Mouse (Mus musculus) ovary, postnatal 14 days (tissue): ENCODE data around the gene Pld1.

Experiments used
- DNase-seq: peaks from one replicate; pipeline ENCODE4 v3.0.0; 2022; ENCODE audit warnings: low spot score

Gene Pld1

DNA sequence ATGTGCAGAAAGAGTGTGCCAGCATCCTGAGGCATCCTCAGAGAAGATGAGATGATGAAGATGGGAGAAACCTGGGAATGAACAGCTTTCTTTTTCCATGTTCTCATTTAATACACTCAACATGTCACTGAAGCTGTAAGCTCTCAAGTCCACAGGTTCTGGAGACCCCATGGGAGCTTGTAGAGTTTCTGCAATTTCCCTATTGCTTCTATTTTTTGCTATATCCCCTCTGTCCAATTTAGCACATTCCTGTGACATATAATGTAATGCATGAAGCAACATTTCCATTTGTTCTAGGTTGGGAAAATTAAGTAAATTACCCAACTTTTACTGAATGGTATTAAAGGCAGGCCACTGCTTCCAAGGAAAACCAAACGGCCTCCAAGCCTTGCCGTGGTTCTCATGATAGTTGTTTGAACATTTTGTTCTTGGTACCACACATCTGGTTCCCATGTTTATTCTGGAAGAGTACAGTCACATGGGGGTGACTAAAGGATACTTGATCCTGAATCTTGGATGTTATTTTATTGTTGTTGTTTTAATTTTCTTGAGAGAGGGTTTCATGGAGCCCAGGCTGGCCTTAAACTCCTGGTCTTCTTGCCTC, 52.7 kb downstream of the Pld1 start:
- DNase-seq: no peak

DNA sequence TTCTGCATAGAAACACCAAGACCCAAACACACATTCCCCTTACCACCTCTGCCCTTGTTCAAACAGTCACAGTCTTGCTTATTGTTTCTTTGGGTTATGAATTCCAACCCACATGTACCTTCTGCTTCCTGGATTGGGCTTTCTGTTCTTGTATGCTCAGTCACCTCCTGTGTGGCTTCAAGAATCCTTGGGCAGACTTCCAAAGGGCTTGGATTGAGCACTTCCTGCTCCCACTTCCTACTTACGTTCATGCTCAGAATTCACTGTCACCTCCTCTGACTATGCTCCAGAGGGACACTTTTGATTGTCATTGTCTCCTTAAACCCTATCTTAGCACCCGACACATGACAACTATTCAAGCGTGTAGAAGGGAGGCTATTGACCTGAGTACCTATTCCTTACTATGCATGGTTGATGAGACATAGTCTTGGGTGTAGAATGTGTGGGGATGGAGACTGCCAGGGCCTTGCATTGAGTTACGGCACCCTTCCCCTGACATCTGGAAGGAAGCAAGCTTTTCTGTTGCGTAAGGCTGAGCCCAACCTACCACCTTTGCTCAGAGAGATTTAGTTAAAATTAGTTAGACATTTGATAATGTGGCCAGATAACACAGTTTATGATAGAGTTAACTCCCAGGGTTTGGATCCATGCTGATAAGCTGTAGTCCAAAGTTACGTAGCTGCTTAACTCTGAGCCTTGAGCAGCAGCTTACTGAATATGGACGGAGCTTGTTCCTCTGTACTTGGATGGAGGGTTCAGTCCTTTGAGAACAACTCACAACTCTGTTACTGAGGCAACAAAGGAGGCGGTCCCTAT, 55.9 kb downstream of the Pld1 start:
- DNase-seq: no peak

DNA sequence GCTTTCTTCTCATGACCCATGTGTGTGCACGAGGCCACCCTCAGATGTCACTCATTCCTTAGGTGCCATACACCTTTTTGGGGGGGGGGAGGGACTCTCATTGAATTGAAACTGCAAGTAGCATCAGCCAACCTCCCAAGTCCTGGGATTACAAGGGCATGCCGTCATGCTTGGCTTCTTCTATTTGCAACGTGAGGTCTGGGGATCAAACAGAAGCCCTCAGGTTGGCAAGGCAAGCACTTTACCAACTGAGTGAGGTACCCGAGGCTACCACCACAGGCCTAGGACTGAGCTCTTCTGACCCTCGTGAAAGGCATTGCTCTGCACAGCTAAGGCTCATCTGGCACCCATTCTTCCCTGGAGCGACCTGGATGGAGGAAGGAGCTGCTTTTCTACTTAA, 65.8 kb downstream of the Pld1 start:
- no peak for DNase-seq

DNA sequence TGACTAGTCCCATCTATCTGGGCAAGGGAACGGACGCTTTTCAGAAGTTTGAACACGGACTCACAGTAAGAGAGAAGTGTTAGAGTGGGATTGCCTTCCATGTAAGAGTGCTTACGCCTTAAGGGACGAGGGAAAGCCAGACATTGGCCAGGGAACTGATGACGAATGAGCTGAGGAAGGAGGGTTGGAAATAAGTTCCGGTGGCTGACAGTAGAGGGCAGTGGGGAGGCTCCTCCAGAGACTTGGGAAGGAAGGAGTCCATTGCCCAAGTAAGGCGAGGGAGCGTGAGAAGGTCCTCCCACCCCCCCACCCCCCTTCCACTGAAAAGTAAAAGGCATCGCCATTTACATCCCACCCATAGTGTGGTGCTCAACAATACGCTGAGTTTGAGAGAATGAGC, 69.2 kb downstream of the Pld1 start:
- no peak for DNase-seq

DNA sequence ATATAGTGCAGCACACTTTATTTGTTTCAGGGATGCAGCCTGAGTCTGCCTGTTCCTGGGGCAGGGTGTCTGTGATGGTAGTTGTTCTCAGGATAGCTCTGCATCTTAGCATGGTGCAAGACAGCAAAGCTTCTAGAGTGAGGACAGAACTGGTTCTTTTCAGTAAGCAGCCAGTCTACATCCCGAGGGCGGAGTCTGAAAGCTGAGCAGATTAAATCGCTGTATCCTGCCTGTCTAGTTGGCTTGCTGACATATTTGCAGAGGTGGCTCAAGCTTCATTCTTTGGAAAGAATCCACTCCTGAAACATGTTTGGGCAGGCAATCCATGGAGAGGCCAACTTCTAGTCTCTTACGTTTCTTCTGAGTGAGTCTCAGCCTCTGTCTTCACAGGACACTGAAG, 69.9 kb downstream of the Pld1 start:
- DNase-seq: no peak

DNA sequence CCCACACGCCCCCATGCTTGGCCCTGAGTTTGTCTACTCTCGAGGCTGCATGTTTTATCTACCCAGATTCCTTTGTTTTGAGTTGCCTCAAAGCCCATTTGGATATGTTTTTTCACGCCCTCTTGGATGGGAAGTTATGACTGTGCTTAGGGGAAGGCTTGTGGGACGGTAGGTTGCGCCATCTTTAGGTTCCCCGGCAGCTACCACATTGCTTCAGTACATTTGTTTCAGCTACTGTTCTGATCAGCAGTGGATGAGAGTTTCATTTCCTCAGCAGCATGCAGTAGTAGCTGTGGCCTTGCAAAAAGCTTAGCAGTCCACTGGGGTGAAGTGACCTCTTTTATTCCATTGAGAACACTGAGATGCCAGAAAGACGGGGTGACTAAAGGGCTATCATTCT, 73.7 kb downstream of the Pld1 start:
- DNase-seq: no peak

DNA sequence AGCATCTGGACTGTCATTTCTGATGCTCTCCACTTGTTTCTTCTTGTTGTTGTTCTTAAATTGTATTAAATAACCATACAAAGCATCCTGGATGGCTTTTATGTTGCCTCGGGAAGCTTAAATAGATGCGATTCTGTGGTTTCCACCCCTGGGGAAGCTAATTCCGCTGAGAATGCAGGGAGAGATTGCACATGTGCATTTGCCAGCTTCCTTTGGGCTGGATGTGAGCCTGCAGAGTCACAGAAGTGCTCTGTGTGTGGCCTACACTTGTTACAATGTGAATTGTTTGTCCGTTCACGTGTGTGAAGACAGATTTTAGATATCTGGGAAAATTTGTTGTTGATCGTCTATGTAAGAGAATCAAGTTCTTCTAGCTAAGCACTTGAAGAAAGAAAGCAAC, 74.9 kb downstream of the Pld1 start:
- DNase-seq: no peak

DNA sequence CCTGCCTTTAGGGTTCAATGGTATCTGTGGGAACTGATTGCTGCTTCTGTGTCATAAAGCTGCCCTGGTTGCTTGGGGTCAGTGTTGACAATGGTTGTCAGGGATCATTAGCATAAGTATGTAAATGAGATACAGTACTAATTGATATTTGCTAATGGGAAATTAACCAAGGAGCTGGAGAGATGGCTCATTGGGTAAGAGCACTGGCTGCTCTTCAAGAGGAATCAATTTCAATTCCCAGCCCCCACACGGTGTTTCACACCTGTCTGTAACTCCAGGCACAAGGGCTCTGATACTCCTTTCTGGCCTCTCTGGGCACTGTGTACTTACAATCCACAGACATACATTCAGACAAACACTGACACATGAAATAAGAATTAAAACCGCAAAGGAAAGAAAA, 78.5 kb downstream of the Pld1 start:
- no peak for DNase-seq

DNA sequence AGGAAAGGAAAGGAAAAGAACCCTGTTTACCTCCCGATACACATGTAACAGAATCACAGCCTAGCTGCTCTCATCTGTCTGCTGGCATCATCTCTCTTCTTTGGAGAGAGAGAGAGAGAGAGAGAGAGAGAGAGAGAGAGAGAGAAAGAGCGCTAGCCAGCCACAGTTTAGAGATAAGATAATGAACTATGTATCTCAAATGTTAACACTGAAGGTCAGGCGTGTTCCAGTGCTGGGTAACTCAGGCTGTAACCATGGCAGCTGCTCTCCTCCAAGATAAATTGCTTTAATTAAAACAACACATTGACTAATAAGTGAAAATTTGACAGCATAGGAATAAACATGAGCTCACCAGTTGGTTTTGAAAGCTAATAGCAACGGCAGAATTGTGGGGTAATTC, 81.2 kb downstream of the Pld1 start:
- DNase-seq: no peak

DNA sequence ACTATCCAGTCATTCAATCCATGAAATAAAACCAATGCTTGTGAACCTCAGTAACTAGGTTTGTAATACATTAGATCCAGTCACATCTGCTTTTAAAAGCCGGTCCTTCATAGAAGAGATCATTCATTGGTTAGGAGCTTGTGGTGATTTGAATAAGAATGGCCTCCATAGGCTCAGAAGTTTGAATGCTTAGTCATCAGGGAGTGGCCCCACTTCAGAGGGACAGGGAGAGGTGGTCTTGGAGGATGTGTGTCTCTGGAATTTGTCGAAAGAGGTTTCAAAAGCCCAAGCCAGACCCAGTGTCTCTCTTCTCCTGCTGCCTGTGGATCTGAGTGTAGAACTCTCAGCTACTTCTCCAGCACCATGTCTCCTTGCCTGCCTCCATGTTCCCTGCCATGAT, 81.9 kb downstream of the Pld1 start:
- DNase-seq: no peak

DNA sequence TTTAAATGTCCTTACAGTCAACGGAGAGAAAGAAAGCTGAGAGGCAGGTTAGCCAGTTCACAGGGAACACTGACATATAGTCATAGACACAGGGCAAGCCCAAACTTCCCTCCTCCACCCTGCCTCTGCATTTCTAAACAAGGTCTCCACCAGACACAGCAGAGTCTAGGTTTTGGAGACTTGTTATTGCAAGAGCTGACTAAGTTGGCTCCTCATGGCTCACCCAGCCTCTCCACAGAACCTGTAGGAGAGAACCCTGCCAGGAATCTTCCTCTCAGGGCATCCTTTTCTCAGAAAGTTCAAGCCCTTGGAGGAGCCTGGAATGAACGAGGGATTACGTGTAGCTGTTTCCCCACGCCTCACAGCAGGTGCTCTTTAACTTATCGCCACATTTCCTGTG, 83.7 kb downstream of the Pld1 start:
- no peak for DNase-seq

DNA sequence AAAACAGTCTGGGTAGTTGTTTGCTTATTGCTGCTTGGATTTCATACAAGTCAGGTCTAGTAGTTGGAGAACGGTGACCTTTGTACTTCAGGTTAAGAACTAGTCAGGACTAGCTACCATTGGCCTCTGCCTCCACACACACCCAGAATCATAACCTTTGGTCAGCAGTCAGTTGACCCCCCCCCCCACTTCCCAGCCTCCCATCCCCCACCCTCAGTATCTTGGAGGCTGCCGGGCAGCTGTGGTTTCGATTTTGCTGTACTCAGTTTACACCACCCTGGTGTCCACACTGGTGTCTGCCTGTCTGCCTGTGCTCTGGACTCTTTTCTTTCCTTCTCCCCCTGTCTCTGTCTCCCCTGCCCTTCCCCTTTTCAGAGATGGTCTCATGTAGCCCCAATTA, 88.4 kb downstream of the Pld1 start:
- no peak for DNase-seq

DNA sequence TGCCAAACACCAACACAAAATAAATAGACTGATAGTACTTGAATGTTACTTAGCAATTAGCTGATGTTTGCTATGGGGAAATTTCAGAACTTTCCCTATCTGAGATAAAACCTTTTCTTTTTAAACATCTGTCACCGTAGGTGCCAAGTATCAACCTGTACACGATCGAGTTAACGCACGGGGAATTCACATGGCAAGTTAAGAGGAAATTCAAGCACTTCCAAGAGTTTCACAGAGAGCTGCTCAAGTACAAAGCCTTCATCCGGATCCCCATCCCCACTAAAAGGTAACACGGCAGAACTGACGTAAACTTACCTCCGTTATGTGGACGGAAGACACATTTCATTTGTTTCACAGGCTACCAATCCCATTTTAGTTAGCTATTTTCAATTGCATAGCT, 90.0 kb downstream of the Pld1 start:
- DNase-seq: no peak

DNA sequence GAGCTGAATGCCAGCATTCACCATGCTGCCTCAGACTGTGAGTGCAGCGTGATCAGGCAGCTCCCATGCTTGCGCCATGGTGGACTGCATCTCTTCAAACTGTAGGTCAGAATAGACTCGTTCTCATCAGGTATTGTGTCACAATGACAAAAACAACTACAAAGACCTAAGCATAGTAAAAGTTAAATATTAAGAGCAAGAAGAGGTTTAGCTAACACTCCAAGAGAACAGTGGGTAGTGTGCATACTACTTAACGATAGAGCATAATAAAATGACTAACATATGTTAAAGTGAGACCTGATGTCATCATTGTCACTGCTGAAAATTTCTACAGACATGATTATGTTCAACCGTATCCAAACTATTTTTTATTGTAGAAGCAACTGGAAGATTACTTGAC, 92.4 kb downstream of the Pld1 start:
- DNase-seq: no peak

DNA sequence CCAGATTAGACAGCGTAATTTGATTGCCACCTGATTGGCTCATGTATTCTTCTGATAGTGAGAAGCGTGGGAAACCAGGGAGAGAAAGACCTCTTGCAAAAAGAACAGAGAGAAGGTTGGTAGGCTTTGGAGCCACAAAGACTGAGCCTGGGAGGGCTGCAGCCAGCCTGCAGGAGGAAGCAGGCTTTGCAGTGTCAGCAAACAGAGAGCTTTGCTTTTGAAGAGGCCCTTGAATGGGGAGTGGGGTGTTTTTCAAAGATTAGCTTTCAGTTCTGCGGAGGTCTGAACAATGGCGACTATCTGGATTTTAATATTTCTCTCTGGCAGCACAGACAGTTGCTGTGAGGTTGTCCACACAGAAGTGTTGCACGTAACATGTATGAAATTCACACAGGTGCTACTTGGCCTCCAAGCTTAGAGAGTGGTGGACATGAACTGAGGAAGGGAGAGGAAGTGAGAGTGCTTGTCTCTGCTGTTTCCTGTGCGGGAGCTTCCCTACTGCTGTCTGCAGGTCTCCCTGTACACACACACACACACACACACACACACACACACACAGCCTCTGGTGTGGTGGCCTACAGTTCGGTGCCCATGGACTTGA, 93.2 kb downstream of the Pld1 start:
- no peak for DNase-seq

DNA sequence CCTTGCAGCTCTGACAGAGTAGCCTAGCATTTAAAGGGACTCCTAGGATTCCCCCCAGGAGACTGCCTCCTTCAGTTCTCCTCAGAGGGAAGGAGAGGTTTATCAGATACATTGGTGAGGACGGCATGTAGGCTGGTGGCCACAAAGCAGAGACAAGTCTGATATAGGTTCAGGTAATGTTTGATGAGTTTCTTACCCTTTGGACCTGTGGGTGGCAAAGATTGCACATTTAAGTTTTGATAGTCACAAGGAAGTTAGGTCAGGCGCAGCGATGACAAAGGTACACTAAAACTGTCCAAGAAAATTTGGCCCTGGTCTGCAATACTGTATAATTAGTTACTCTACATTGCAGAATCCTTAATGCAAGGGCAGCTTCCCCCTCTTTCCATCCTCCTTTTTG, 95.4 kb downstream of the Pld1 start:
- no peak for DNase-seq

DNA sequence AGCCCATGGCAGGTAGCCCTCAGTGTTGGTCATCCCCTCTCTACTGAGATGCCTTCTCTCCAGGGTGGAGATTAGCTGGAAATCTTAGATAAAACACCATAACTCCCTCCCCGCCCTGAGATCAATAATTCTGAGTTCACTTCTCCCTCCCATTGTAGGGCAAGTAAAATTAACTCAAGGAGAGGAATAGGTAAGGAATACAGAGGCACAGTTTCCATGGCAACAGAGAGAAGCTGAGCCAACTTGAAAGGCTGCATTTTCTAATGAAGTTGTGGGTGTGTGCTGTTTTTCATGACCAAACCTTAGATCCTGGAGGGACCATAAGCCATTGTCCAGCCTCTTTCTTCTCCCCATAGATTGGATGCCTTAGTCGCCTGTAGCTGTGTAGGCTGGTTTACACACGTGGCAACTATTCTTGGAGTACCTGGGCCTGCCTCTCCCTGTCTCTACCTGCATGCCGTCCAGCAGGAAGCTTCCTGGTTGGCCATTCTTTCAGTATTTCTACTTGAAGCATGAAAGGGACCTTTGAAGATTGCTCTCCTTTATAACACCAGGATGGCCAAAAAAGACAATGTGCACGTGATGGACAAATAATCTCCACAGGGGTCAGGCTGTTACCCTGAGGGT, 96.3 kb downstream of the Pld1 start:
- DNase-seq: no peak

DNA sequence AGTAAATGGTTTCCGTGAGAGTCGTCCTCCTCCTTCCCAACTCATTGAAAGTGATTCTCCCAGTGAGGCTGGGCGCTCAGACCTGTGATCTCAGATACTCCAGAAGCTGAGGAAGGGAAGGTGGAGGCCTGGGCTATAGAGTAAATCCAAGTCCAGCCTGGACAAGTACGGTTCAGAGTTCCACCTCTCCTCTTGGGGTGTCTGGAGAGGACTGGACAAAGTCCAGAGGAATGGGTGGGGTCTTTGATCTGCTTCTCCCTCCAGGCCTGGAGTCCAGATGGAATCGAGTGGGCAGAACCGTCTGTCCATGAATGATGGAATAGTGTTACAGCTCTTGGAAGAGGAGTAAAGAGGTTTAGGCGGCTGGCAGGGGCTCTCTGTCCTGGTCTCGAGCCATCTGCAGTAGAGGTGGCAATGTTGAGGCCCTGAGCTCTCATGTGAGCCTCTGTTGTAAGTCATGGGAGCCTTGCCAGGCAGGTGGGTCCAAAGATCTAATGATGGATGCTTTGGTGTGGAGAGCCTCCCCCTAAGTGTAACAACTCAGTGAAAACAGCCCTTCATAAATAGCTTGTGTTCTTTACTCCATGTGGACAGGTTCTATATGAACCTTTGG, 98.9 kb downstream of the Pld1 start:
- no peak for DNase-seq

DNA sequence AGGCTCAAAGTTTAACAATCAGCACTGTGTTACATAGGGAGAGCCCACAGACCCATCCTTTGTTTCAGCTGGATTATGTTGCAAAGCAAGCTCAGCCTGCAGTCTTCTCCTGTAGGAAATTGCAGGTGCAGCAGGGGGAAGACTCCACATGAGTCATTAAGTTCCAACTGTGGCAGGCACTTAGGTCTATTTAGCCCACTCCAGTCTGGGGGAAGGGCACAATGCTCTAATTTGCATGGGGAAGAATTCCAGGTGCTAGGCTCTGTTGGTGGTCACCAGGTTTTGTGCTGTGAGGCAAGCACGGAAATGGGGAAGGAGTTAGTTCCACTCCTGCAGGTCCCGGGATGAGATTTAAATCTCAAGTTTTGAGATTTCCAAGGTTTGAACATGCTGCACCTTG, 99.6 kb downstream of the Pld1 start:
- no peak for DNase-seq

DNA sequence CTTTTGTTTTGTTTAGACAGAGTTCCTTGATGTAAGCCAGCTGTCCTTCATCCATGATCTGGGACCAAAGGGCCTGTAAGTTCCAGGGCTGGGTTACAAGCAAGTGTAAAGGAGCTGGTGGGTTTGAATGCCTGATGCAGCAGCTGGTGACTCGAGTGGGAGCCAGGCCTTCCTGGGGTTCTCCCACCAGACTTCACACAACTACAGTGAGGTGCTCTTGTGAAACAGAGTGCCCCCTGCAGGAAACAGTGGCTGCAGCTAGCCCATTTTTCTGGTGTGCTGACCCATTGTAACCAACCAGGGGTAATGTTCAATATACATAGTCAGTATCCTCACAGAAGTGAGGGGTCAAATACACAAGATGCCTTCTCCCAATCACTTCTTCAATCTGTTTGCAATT, 101.3 kb downstream of the Pld1 start:
- no peak for DNase-seq

DNA sequence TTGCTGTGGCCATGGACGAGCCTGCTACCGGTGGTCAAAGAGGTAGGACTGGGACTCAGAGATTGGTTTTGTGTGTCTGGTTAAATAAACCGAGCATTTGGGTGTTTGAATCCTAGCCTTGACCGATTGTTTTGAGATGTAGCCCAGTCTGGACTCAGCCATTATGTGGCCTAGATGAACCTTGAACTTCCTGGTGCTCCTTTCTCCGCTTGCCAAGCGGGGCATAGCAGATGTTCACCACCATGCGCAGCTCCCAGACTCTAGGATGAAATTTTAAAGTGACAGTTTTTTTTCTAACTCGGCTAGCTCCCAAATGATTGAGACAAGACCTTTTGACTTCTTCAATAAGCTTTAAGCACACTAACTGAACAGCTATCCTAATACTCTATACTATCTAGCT, 102.7 kb downstream of the Pld1 start:
- no peak for DNase-seq

DNA sequence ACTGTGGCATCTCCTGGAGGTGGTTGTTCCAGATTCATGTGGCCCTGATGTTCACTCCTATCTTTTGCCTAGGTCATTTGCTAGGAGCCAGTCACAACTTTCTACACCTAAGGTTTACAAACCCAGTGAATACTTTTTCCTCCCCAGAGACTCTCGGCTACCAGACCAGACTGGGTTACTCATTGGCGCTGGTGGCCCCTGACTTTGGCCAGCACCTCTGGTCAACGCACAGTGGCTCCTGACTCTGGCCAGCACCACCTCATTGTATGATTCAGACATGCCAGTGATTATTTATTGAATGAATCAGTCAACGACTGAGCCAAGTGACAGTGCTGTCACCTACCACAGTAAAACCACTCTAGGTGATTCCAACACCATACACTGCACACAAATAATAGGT, 103.9 kb downstream of the Pld1 start:
- no peak for DNase-seq

DNA sequence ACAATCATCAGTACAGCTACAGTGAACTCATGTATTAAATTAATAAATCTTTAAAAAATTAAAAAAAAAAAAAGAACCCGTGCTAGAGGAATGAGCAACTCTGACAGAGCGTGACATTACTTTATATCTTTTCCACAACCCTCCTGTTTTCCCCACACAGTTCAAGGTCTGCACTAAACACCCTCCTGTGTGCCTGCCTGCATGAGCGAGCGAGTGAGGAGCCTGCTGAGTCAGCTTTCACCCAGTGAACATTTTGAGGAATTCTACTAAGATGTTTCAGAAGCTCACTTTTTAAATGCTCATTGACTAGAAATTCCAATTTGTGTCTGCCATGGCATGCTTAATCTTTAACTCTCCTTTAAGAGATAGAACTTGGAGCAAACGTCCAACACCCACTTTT, 109.1 kb downstream of the Pld1 start:
- DNase-seq: no peak
